Mouse (Mus musculus) embryonic stem cell, embryonic (primary cell): ENCODE data around the gene Pcsk4.

ENCODE experiments used
- CTCF ChIA-PET, 4 experiments: fragments of 300-600 bp in 2 of 4; fragments of 350-600 bp in 2 of 4; sonication (Branson Sonifier 250); formaldehyde crosslinking; loops; one replicate each; lab custom pipeline; 2022; ENCODE audit warnings: inconsistent platforms in 2 of 4; lab: Charles Lee
- POLR2A ChIA-PET, 4 experiments: fragments of 300-600 bp in 2 of 4; fragments of 350-600 bp in 2 of 4; sonication (Branson Sonifier 250); formaldehyde crosslinking; loops; one replicate each; lab custom pipeline; 2022; ENCODE audit warnings: antibody characterized with exemption in 4 of 4, inconsistent platforms in 1 of 4; lab: Charles Lee

The Pcsk4 gene

GRCm38 (mm10) chr10:80356737-80357136 is 27.4 kb upstream of the Pcsk4 start:
- POLR2A ChIA-PET: interaction anchor here (0.6 to 3.1 kb wide), 25 partner anchors 11 to 372 kb away, joined by 3 to 13 read pairs (median 3); partner anchors contain the start of genes Rps15 (in 2 of the 4), Mum1 (in 1 of the 4), Pcsk4 (in 1 of the 4) and Reep6 (in 1 of the 4)
- CTCF ChIA-PET: interaction anchor here in 3 of 4 experiments (0.6 to 2.0 kb wide), 12 partner anchors 8 to 343 kb away, joined by 3 to 6 read pairs (median 5); partner anchors contain the start of gene Atp8b3 (in 1 of the 3)

- POLR2A ChIA-PET: interaction anchor here (0.6 to 3.1 kb wide), 23 partner anchors 12 to 372 kb away, joined by 3 to 13 read pairs (median 4); partner anchors contain the start of genes Rps15 (in 2 of the 4), Mum1 (in 1 of the 4), Pcsk4 (in 1 of the 4) and Reep6 (in 1 of the 4)
- CTCF ChIA-PET: interaction anchor here in 3 of 4 experiments (0.6 to 2.0 kb wide), 6 partner anchors 7 to 343 kb away, joined by 5 to 6 read pairs (median 6); no protein-coding TSS in a partner anchor
Measured at GRCm38 (mm10) chr10:80356001-80356682, 26.8 kb upstream of the Pcsk4 start, which contains the start of gene Plk5. Plk5 (plus strand) TSS chr10:80356459.

- CTCF ChIA-PET: interaction anchor here in 2 of 4 experiments (0.6 to 1.2 kb wide), 3 partner anchors 18 to 463 kb away, joined by 4 to 7 read pairs (median 4); no protein-coding TSS in a partner anchor
Measured at GRCm38 (mm10) chr10:80355431-80355830, 26.1 kb upstream of the Pcsk4 start.

GRCm38 (mm10) chr10:80352727-80353126 is 23.4 kb upstream of the Pcsk4 start:
- CTCF ChIA-PET: interaction anchor here in 2 of 4 experiments (0.7 to 2.9 kb wide), 5 partner anchors 19 to 174 kb away, joined by 3 to 49 read pairs (median 3); no protein-coding TSS in a partner anchor
- POLR2A ChIA-PET: interaction anchor here in 2 of 4 experiments (0.9 to 1.7 kb wide), 5 partner anchors 12 to 308 kb away, joined by 3 to 6 read pairs (median 4); partner anchors contain the start of genes Pcsk4 (in 1 of the 2), Reep6 (in 1 of the 2) and Rps15 (in 1 of the 2)

More at GRCm38 (mm10) chr10:80355431-80355830, 26.1 kb upstream of the Pcsk4 start:
- POLR2A ChIA-PET: interaction anchor here in 2 of 4 experiments (0.5 to 3.1 kb wide), 3 partner anchors 11 to 1981 kb away, joined by 3 to 13 read pairs (median 10); no protein-coding TSS in a partner anchor

- CTCF ChIA-PET: interaction anchor here (0.6 to 2.9 kb wide), 23 partner anchors 9 to 215 kb away, joined by 3 to 49 read pairs (median 4); partner anchors contain the start of genes Pcsk4 (in 1 of the 4) and Reep6 (in 1 of the 4)
Measured at GRCm38 (mm10) chr10:80351896-80352295, 22.6 kb upstream of the Pcsk4 start.

GRCm38 (mm10) chr10:80350292-80350691 is 21.0 kb upstream of the Pcsk4 start:
- ChIA-PET CTCF (interaction anchor here (0.6 to 2.9 kb wide), 87 partner anchors 8 to 548 kb away, joined by 3 to 49 read pairs (median 4); partner anchors contain the start of genes Pcsk4 (in 3 of the 4), Reep6 (in 3 of the 4), Apc2 (in 2 of the 4) and Kiss1r (in 1 of the 4)), POLR2A (interaction anchor here in 3 of 4 experiments (0.6 to 2.0 kb wide), 33 partner anchors 9 to 366 kb away, joined by 3 to 13 read pairs (median 4); partner anchors contain the start of genes Rps15 (in 2 of the 3), Apc2 (in 1 of the 3), Atp8b3 (in 1 of the 3) and Cirbp (in 1 of the 3))

More at GRCm38 (mm10) chr10:80351896-80352295, 22.6 kb upstream of the Pcsk4 start:
- POLR2A ChIA-PET: interaction anchor here in 3 of 4 experiments (0.6 to 2.0 kb wide), 18 partner anchors 9 to 367 kb away, joined by 3 to 7 read pairs (median 4); partner anchors contain the start of genes Rps15 (in 2 of the 3), Cbarp (in 1 of the 3), Pcsk4 (in 1 of the 3) and Reep6 (in 1 of the 3)

GRCm38 (mm10) chr10:80348981-80349380 is 19.7 kb upstream of the Pcsk4 start:
- POLR2A ChIA-PET: interaction anchor here (0.6 to 1.6 kb wide), 10 partner anchors 9 to 181 kb away, joined by 3 to 6 read pairs (median 3); partner anchors contain the start of genes Rps15 (in 2 of the 4), Apc2 (in 1 of the 4), Dazap1 (in 1 of the 4) and Gamt (in 1 of the 4)
- CTCF ChIA-PET: interaction anchor here (0.6 to 1.8 kb wide), 26 partner anchors 8 to 217 kb away, joined by 3 to 16 read pairs (median 4); partner anchors contain the start of genes Pcsk4 (in 2 of the 4), Apc2 (in 1 of the 4), Atp8b3 (in 1 of the 4) and Cirbp (in 1 of the 4)

- CTCF ChIA-PET: interaction anchor here (0.5 to 1.8 kb wide), 28 partner anchors 8 to 218 kb away, joined by 3 to 16 read pairs (median 4); partner anchors contain the start of genes Pcsk4 (in 2 of the 4), Apc2 (in 1 of the 4), Atp8b3 (in 1 of the 4) and Cirbp (in 1 of the 4)
Measured at GRCm38 (mm10) chr10:80348244-80348781, 19.0 kb upstream of the Pcsk4 start, which contains the start of gene Adamtsl5. Adamtsl5 (minus strand) TSS chr10:80348412.

GRCm38 (mm10) chr10:80347514-80347967 is 18.2 kb upstream of the Pcsk4 start:
- POLR2A ChIA-PET: interaction anchor here in 2 of 4 experiments (1.2 kb wide), 2 partner anchors 50 to 179 kb away, joined by 3 to 4 read pairs; no protein-coding TSS in a partner anchor
- CTCF ChIA-PET: interaction anchor here in 3 of 4 experiments (0.7 to 1.6 kb wide), 4 partner anchors 26 to 43 kb away, joined by 3 to 6 read pairs (median 5); no protein-coding TSS in a partner anchor

More at GRCm38 (mm10) chr10:80348244-80348781, 19.0 kb upstream of the Pcsk4 start, which contains the start of gene Adamtsl5:
- POLR2A ChIA-PET: interaction anchor here (0.6 to 1.6 kb wide), 15 partner anchors 9 to 375 kb away, joined by 3 to 7 read pairs (median 3); partner anchors contain the start of genes Apc2 (in 2 of the 4), Rps15 (in 2 of the 4), Dazap1 (in 1 of the 4) and Gamt (in 1 of the 4)

- CTCF ChIA-PET: interaction anchor here in 3 of 4 experiments (0.6 to 1.6 kb wide), 10 partner anchors 28 to 171 kb away, joined by 3 to 11 read pairs (median 4); partner anchors contain the start of gene Apc2 (in 1 of the 3)
- POLR2A ChIA-PET: interaction anchor here in 3 of 4 experiments (0.9 to 3.7 kb wide), 11 partner anchors 9 to 178 kb away, joined by 3 to 25 read pairs (median 5); partner anchors contain the start of genes Rps15 (in 2 of the 3), Apc2 (in 1 of the 3), Mum1 (in 1 of the 3) and Pcsk4 (in 1 of the 3)
Measured at GRCm38 (mm10) chr10:80345929-80346328, 16.6 kb upstream of the Pcsk4 start.

- CTCF ChIA-PET: interaction anchor here (0.5 to 1.4 kb wide), 12 partner anchors 26 to 559 kb away, joined by 3 to 14 read pairs (median 4); partner anchors contain the start of gene Rps15 (in 1 of the 4)
- POLR2A ChIA-PET: interaction anchor here in 3 of 4 experiments (0.6 to 3.7 kb wide), 17 partner anchors 8 to 177 kb away, joined by 3 to 25 read pairs (median 5); partner anchors contain the start of genes Pcsk4 (in 2 of the 3), Rps15 (in 2 of the 3), Apc2 (in 1 of the 3) and Plk5 (in 1 of the 3)
Measured at GRCm38 (mm10) chr10:80345122-80345521, 15.8 kb upstream of the Pcsk4 start.

GRCm38 (mm10) chr10:80344131-80344661 is 14.9 kb upstream of the Pcsk4 start:
- CTCF ChIA-PET: interaction anchor here in 3 of 4 experiments (0.6 to 5.3 kb wide), 8 partner anchors 30 to 332 kb away, joined by 3 to 27 read pairs (median 4); partner anchors contain the start of genes Apc2 (in 1 of the 3), Atp8b3 (in 1 of the 3) and Rps15 (in 1 of the 3)

GRCm38 (mm10) chr10:80343425-80343895 is 14.2 kb upstream of the Pcsk4 start:
- ChIA-PET CTCF (interaction anchor here (0.6 to 5.3 kb wide), 29 partner anchors 8 to 538 kb away, joined by 3 to 27 read pairs (median 4); partner anchors contain the start of genes Pcsk4 (in 2 of the 4), Reep6 (in 2 of the 4), Apc2 (in 1 of the 4) and Atp8b3 (in 1 of the 4)), POLR2A (interaction anchor here in 3 of 4 experiments (0.6 to 5.2 kb wide), 44 partner anchors 8 to 953 kb away, joined by 3 to 60 read pairs (median 4); partner anchors contain the start of genes Pcsk4 (in 2 of the 3), Plk5 (in 2 of the 3), Reep6 (in 2 of the 3) and Rps15 (in 2 of the 3))

More at GRCm38 (mm10) chr10:80344131-80344661, 14.9 kb upstream of the Pcsk4 start:
- POLR2A ChIA-PET: interaction anchor here (0.6 to 5.2 kb wide), 23 partner anchors 9 to 332 kb away, joined by 3 to 60 read pairs (median 6); partner anchors contain the start of genes Pcsk4 (in 2 of the 4), Plk5 (in 2 of the 4), Rps15 (in 2 of the 4) and 1600002K03Rik (in 1 of the 4)

- POLR2A ChIA-PET: interaction anchor here (0.6 to 5.2 kb wide), 49 partner anchors 7 to 953 kb away, joined by 3 to 60 read pairs (median 4); partner anchors contain the start of genes Rps15 (in 4 of the 4), Pcsk4 (in 2 of the 4), Plk5 (in 2 of the 4) and Reep6 (in 2 of the 4)
- CTCF ChIA-PET: interaction anchor here (0.7 to 5.3 kb wide), 28 partner anchors 9 to 538 kb away, joined by 3 to 27 read pairs (median 4); partner anchors contain the start of genes Pcsk4 (in 2 of the 4), Reep6 (in 2 of the 4), Apc2 (in 1 of the 4) and Atp8b3 (in 1 of the 4)
Measured at GRCm38 (mm10) chr10:80342749-80343424, 13.6 kb upstream of the Pcsk4 start.
